Mouse (Mus musculus) v-Abl transformed pro-B cells (cell line): Measurements from ENCODE around the gene Alg9.

ENCODE experiments used
- in situ Hi-C, 2 experiments: fragments of 400-800 bp; cut with MboI; formaldehyde crosslinking; loops; one replicate each; pipeline ENCODE4 v1.15.1; 2025; ENCODE audit not compliant: unreplicated experiment in 2 of 2

The Alg9 gene

GRCm38 (mm10) chr9:50774991-50775612 is at the start of gene Alg9, which contains the start of gene 1110032A03Rik:
Alg9 (plus strand) TSS chr9:50775019.
1110032A03Rik (minus strand) TSS chr9:50775520.
- in situ Hi-C loops: loop anchor here (10.0 to 25.0 kb wide), 3 partner anchors 163 to 1788 kb away; partner anchors contain the start of genes Sdhd (in 2 of the 2), Timm8b (in 2 of the 2), Nkapd1 (in 1 of the 2) and Pih1d2 (in 1 of the 2)

DNA sequence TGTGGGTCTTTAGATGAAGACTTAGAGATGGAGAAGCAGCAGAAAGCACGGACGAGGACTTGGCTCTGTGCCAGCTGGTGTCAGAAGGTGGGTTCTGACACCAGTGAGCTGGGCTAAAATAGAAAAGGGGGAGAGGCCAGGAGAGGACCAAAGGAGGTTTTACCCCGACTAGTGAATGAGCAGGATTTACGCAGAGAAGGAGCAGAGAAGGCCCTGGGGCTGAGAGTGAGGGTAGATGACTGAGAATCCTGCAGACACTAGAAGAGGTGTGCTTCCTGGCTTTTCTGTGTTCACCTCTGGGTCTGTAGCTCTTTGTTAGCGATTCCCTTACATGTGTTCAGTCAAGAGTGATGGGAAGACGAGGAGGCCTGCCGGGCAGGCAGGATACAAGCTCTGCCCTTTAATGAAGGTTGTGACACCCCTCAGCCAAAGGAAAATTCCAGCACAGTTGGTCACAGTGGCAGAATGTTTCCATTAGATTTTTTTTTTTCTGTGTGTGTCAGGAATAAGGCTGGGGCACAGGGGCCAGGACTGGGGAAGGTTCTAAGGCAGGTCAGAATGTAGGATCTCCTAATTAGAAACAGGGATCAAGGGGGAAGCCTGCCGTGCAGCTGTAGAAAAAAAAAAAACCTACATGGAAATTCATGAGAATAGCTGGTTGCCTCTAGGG is 48.8 kb upstream of the Alg9 start:
- in situ Hi-C loops: loop anchor here in 1 of 2 experiments (25.0 kb wide), 1 partner anchor 1239 kb away; the partner anchor contains the start of gene Ttc12

GRCm38 (mm10) chr9:50727171-50727924 is 47.5 kb upstream of the Alg9 start:
- in situ Hi-C loops: loop anchor here in 1 of 2 experiments (25.0 kb wide), 1 partner anchor 1240 kb away; the partner anchor contains the start of gene Ttc12

DNA sequence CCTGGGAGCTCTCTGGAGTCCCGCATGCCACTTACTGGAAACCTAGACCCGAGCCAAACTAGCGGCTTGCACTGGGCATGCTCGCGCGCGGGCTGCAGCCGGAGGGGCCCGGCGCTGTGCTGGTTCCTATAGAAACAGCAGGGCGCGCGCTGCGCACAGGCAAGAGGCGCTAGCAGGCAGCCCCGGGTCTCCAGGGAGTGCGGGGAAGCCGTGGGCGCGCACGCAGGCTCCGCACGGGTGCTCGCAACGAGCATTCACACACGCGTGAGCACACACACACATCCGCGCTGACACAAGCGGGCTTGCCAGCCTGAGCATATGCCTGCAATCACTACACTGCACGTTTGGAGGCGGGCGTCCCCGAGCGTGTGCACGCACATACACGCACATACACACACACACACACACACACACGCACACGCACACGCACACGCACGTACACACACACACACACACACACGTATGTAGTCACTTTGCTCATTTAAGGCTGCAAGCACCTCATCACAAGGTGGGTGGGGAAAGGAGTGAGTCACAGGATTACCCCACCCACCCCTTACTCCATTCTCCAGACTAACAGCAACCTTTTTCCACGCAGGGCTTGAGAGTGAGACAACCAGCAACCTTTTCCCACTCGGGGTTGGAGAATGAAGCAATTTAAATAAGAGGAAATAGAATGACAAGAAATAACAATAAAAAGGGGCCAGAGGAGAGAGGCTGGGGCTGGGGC is 46.7 kb upstream of the Alg9 start:
- in situ Hi-C loops: loop anchor here in 1 of 2 experiments (25.0 kb wide), 1 partner anchor 1241 kb away; the partner anchor contains the start of gene Ttc12

GRCm38 (mm10) chr9:50729600-50729999 is 45.2 kb upstream of the Alg9 start:
- in situ Hi-C loops: loop anchor here in 1 of 2 experiments (25.0 kb wide), 1 partner anchor 1242 kb away; the partner anchor contains the start of gene Ttc12

DNA sequence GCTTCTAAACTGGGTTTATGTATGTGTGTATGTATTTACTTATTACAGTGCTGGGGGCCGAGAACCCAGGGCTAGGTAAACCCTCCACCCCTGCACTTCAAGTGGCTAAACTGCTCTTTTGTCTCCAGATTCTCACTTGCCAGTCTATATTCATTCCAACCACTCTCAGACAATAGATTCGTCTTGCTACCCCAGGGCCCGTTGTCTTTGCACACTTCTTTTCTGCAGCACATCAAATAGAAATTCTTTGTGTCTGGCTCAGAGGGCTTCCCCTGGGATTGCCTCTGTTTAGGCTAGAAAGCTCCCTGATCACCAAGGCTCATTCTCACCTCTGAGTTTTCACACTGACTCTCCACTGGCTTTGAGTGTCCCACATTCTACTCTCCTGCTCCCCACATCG is 42.3 kb upstream of the Alg9 start:
- in situ Hi-C loops: loop anchor here (10.0 to 25.0 kb wide), 2 partner anchors 1238 to 1245 kb away; partner anchors contain the start of gene Ttc12 (in 1 of the 2)

DNA sequence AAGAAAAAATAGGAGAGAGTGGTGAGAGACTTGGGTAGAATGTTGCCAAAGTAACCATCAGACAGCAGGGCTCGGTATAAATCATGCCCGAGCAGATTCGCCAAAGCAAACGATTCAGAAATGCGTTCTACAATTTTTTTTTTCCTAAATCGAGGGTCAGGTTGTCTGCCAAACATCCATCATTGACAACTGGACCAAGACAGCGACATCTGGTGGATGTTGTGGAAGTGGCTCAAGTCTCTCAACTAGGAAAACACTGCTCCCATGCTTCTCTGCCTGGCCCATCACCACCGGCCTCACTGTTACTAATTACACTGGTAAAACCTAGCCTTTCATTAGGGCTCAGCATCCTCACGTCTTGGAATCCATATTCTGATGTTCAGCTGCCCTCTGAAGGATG is 39.8 kb upstream of the Alg9 start:
- in situ Hi-C loops: loop anchor here (10.0 to 25.0 kb wide), 2 partner anchors 1240 to 1248 kb away; partner anchors contain the start of gene Ttc12 (in 1 of the 2)

GRCm38 (mm10) chr9:50738914-50739870 is 35.6 kb upstream of the Alg9 start, which contains the start of gene Dixdc1:
Dixdc1 (minus strand) TSS chr9:50739517.
- in situ Hi-C loops: loop anchor here (10.0 to 25.0 kb wide), 2 partner anchors 1244 to 1252 kb away; partner anchors contain the start of gene Ttc12 (in 1 of the 2)

GRCm38 (mm10) chr9:50740867-50741784 is 33.7 kb upstream of the Alg9 start:
- in situ Hi-C loops: loop anchor here in 1 of 2 experiments (25.0 kb wide), 1 partner anchor 1254 kb away; the partner anchor contains the start of gene Ttc12

DNA sequence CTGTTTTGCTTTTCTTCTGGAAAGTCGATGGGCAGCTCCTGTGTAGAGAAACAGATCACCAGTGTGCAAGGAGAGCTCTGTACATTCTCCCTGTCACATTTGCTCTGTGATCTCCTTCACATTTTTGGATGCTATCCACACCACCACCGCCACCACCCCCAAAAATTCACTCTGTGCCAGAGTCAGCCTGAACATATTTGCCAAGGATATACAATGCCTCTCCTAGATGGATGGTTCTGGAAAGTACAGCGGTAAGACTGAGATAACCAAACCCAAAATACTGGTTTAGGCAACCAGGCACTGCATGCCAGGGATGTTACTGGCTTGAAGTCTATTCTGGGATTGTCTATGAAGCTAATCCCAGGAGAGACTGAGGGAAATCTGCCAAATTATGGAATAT is 32.6 kb upstream of the Alg9 start:
- in situ Hi-C loops: loop anchor here in 1 of 2 experiments (25.0 kb wide), 1 partner anchor 1255 kb away; the partner anchor contains the start of gene Ttc12

- in situ Hi-C loops: loop anchor here in 1 of 2 experiments (25.0 kb wide), 1 partner anchor 1255 kb away; the partner anchor contains the start of gene Ttc12
Measured at GRCm38 (mm10) chr9:50742744-50743143, 32.1 kb upstream of the Alg9 start.

- in situ Hi-C loops: loop anchor here in 1 of 2 experiments (25.0 kb wide), 1 partner anchor 1259 kb away; the partner anchor contains the start of gene Ttc12
Measured at GRCm38 (mm10) chr9:50745806-50746205, 29.0 kb upstream of the Alg9 start.

DNA sequence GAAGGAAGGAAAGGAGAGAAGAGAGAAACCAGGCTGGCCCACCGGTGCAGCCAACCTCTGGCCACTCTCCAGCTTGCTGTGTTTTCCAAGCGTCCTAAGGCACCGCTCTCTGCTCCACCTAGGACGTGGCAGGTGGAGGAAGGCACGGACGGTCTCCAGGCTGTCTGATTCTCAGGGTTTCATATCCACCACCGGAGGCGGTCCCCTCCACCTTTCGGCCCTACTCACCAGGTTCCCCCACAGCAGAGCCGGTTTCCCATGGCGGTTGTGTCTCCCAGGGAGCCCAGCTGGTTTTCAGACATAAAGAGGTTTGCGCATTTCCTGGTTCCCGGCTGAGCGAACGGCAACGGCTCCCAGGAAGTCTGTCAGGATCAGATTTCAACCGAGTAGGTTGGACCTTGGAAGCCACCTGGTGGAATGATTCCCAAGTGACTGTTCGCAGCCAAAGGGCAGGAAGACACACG is 28.6 kb upstream of the Alg9 start, which contains the start of gene 2310030G06Rik:
2310030G06Rik (minus strand) TSS at position 323 of the 464 bp plus-strand sequence.
- in situ Hi-C loops: loop anchor here in 1 of 2 experiments (25.0 kb wide), 1 partner anchor 1259 kb away; the partner anchor contains the start of gene Ttc12

DNA sequence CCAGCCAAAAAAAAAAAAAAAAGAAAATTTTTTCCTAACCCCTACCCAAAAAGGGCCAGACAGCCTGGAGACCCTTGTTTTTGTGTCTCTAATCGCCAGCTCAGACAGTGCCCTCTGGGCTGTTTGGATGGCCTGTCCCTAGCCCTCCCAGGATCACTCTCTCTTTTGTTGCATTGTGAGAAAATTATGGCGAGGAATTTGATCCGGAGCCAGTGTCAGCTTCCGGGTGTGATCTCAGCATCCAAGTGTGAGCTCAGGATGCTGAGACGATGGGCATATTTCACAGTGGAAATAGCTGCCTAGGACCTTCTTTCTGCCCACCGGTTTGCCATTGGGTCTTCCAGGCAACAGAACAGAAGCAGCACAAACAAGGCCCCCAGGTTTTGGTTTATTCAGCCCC is 24.1 kb upstream of the Alg9 start:
- in situ Hi-C loops: loop anchor here in 1 of 2 experiments (25.0 kb wide), 2 partner anchors 138 to 1763 kb away; partner anchors contain the start of genes Nkapd1, Pih1d2, Sdhd and Timm8b

DNA sequence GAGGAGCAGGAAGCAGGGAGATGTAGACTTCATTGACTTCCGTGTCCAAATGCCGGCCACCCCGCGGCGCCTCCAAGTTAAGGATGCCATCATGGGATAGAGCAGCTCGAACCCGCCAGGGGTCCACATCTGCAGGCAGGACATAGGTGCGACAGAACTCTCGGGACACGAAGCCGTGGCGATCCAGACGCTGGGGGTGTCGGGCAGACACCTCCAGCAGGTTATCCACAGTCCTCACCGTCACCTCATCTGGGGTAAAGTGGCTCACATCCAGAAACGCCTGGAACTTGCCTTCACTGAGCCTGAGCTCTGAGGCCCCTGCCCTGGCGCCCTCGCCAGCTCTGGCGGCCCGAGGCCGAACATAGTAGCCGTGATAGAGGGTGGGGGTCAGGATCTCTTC is 23.5 kb upstream of the Alg9 start, which contains the start of gene Cryab:
Cryab (plus strand) TSS at position 3 of the 400 bp plus-strand sequence.
- in situ Hi-C loops: loop anchor here in 1 of 2 experiments (25.0 kb wide), 2 partner anchors 139 to 1764 kb away; partner anchors contain the start of genes Nkapd1, Pih1d2, Sdhd and Timm8b

DNA sequence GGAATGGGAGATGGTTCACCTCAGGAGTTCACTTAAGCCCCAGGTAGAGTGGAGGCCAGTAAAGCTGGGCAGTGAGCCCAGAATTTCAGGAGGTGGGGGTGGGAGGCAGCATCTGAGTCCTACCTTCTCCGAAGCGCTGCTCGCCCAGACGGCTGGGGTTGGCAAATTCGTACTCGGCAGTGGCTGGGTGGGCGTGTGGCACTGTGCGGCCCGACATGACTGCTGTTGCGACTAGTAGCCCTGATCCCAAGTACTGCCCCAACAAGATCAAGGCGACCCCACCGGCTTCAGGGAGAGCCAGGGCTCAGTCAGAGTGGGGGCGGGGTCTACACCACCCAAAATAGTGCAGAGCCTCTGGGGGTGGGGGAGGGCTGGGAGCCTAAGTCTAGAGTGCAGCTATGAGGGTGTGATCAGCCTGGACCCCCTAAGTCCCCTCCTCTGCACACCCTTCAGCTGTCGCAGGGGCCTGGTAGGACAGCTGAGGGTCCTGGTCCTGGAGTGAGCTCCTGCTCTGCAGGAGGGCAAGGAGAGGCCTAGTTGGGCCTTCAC is 22.7 kb upstream of the Alg9 start, which contains the start of gene Hspb2:
Hspb2 (minus strand) TSS at position 301 of the 549 bp plus-strand sequence.
- in situ Hi-C loops: loop anchor here in 1 of 2 experiments (25.0 kb wide), 2 partner anchors 140 to 1765 kb away; partner anchors contain the start of genes Nkapd1, Pih1d2, Sdhd and Timm8b
